In the genomic region with DNA sequence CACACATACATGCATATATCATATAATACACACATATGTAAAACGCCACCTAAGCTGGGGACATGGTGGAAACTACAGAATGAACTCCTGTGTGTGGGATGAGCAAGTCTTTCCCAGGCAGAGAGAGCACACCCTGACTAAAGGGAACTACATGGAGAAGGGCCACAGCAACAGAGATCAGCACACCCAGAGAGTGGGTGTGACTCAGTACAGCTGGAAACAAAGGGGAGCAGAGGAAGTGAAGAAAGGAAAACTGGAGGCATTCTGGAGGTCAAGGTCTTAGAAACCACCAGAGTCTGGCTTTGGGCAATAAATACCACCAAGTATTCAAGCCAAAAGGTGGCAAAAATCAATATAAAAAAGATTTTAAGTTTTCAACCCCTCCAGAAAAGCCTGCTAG, we compare ENCODE assay signal across 27 mouse cellular contexts.
"Had no signal": no experiment of that assay in that cellular context is flagged by ENCODE, and none has a peak within 500 bp of the region (broad histone marks: within the 10 kb centered on the region; RNA-seq: fewer than 3 reads in every experiment).

No protein-coding gene starts in this region.

- ATAC-seq: forebrain, embryonic 13.5 days; forebrain, embryonic 14.5 days; forebrain, embryonic 15.5 days; forebrain, embryonic 16.5 days; forebrain, postnatal 0 days had no signal

- DNase-seq: cerebellum, adult 9-11 months; cerebellum, postnatal 10 days; cerebellum, postnatal 14 days; cerebellum, postnatal 25 days; cerebellum, postnatal 36 days; embryo, embryonic 11 days; forebrain, postnatal 0 days; gastrocnemius, adult 2 months; gastrocnemius, postnatal 10 days; gastrocnemius, postnatal 14 days; gastrocnemius, postnatal 25 days; gastrocnemius, postnatal 36 days; heart, adult 18-20 months; heart, adult 2 months had no signal

- H3K9me3 ChIP-seq: embryonic facial prominence, embryonic 10.5 days; embryonic facial prominence, embryonic 12.5 days; embryonic facial prominence, embryonic 13.5 days; embryonic facial prominence, embryonic 15.5 days; forebrain, embryonic 10.5 days; forebrain, embryonic 12.5 days; forebrain, embryonic 13.5 days; forebrain, embryonic 15.5 days; heart, embryonic 10.5 days had no signal

- H3K27ac ChIP-seq: embryonic facial prominence, embryonic 10.5 days; embryonic facial prominence, embryonic 12.5 days; embryonic facial prominence, embryonic 13.5 days; embryonic facial prominence, embryonic 15.5 days; forebrain, embryonic 10.5 days; forebrain, embryonic 12.5 days; forebrain, embryonic 13.5 days; forebrain, embryonic 15.5 days; gastrocnemius, adult 2 months; heart, adult 2 months; heart, embryonic 10.5 days had no signal

- H3K27me3 ChIP-seq: embryonic facial prominence, embryonic 12.5 days; embryonic facial prominence, embryonic 13.5 days; embryonic facial prominence, embryonic 15.5 days; forebrain, embryonic 12.5 days; forebrain, embryonic 13.5 days; forebrain, embryonic 15.5 days had no signal

- H3K4me3 ChIP-seq: embryonic facial prominence, embryonic 10.5 days; embryonic facial prominence, embryonic 12.5 days; embryonic facial prominence, embryonic 13.5 days; embryonic facial prominence, embryonic 15.5 days; erythroblast, embryonic 14.5 days; forebrain, embryonic 10.5 days; forebrain, embryonic 12.5 days; forebrain, embryonic 13.5 days; forebrain, embryonic 15.5 days; gastrocnemius, adult 2 months; heart, adult 2 months; heart, embryonic 10.5 days had no signal

- H3K9ac ChIP-seq: embryonic facial prominence, embryonic 12.5 days; embryonic facial prominence, embryonic 13.5 days; embryonic facial prominence, embryonic 15.5 days; forebrain, embryonic 12.5 days; forebrain, embryonic 13.5 days; forebrain, embryonic 15.5 days; forebrain, postnatal 0 days had no signal

- H3K4me2 ChIP-seq: embryonic facial prominence, embryonic 12.5 days; embryonic facial prominence, embryonic 13.5 days; embryonic facial prominence, embryonic 15.5 days; forebrain, embryonic 12.5 days; forebrain, embryonic 13.5 days; forebrain, embryonic 15.5 days; heart, embryonic 11.5 days had no signal

- H3K4me1 ChIP-seq: embryonic facial prominence, embryonic 10.5 days; embryonic facial prominence, embryonic 12.5 days; embryonic facial prominence, embryonic 13.5 days; embryonic facial prominence, embryonic 15.5 days; forebrain, embryonic 10.5 days; forebrain, embryonic 12.5 days; forebrain, embryonic 13.5 days; forebrain, embryonic 15.5 days; heart, embryonic 10.5 days had no signal
